Mouse (Mus musculus): ENCODE results near the gene Spc25.

Spc25 gene

GRCm38 (mm10) chr2:69187990-69188389 lies 18.0 kb downstream of the Spc25 start:
- no peak for DNase-seq (ENCODE audit: low spot score in 2 of 2)

- no peak for DNase-seq (ENCODE audit: low spot score in 2 of 2)
Measured at GRCm38 (mm10) chr2:69179721-69180120, 26.3 kb downstream of the Spc25 start.

- DNase-seq (ENCODE audit: low spot score in 2 of 2), result no peak
Measured at GRCm38 (mm10) chr2:69175296-69175695, 30.7 kb downstream of the Spc25 start.

GRCm38 (mm10) chr2:69170395-69171077 lies 35.5 kb downstream of the Spc25 start:
- DNase-seq (ENCODE audit: low spot score in 2 of 2), result no peak

GRCm38 (mm10) chr2:69158907-69159306 lies 47.1 kb downstream of the Spc25 start:
- DNase-seq (ENCODE audit: low spot score in 2 of 2), result no peak

GRCm38 (mm10) chr2:69156283-69156682 lies 49.7 kb downstream of the Spc25 start:
- no peak for DNase-seq (ENCODE audit: low spot score in 2 of 2)

GRCm38 (mm10) chr2:69155861-69156260 lies 50.1 kb downstream of the Spc25 start:
- DNase-seq (ENCODE audit: low spot score in 2 of 2), result no peak

- DNase-seq (ENCODE audit: low spot score in 2 of 2), result no peak
Measured at GRCm38 (mm10) chr2:69150841-69151240, 55.2 kb downstream of the Spc25 start.

GRCm38 (mm10) chr2:69149154-69149553 lies 56.8 kb downstream of the Spc25 start:
- DNase-seq (ENCODE audit: low spot score in 2 of 2), result no peak

GRCm38 (mm10) chr2:69148691-69149090 lies 57.3 kb downstream of the Spc25 start:
- no peak for DNase-seq (ENCODE audit: low spot score in 2 of 2)

Data from urinary bladder, postnatal 4 days (tissue).